Mouse (Mus musculus) lung, postnatal 0 days (tissue): ENCODE measurements around the gene Hydin. TPM values are rescaled to one million over a fixed set of nuclear protein-coding genes. Genes with fewer than 3 reads are reported as not detected.

Experiments used
- ATAC-seq: fragments of 200-750 bp; cut with Nextera tagmentation; 2 replicates; pipeline ENCODE4 v1.8.0; 2017; ENCODE audit warnings: moderate library complexity
- DNase-seq: peaks from one replicate; pipeline ENCODE4 v3.0.0-alpha.2; 2016; ENCODE audit warnings: low spot score
- H3K27ac ChIP-seq: fragments of 300-500 bp; sonication (generic); 2 replicates; pipeline ENCODE4 v1.5.1; 2014; ENCODE audit warnings: antibody characterized with exemption, mild to moderate bottlenecking, low read length, mixed read lengths
- H3K27me3 ChIP-seq: fragments of 300-500 bp; sonication (generic); replicated peaks from 2 replicates; pipeline ENCODE4 v1.6.1; 2014; ENCODE audit warnings: low read length, mixed read lengths; ENCODE audit not compliant: insufficient read depth
- H3K36me3 ChIP-seq: fragments of 300-500 bp; sonication (generic); 2 replicates; pipeline ENCODE4 v1.6.1; 2014; ENCODE audit warnings: low read length, mixed read lengths; ENCODE audit not compliant: insufficient read depth
- H3K4me1 ChIP-seq: fragments of 300-500 bp; sonication (generic); 2 replicates; pipeline ENCODE4 v1.6.1; 2014; ENCODE audit warnings: antibody characterized with exemption, low read depth, low read length, mixed read lengths; ENCODE audit not compliant: insufficient read depth
- H3K4me2 ChIP-seq: fragments of 300-500 bp; sonication (generic); replicated peaks from 2 replicates; pipeline ENCODE4 v1.6.1; 2014; ENCODE audit warnings: low read depth, mild to moderate bottlenecking, low read length, moderate library complexity, mixed read lengths
- H3K4me3 ChIP-seq: fragments of 300-500 bp; sonication (generic); 2 replicates; pipeline ENCODE4 v1.5.1; 2014; ENCODE audit warnings: low read depth, low read length
- H3K9ac ChIP-seq: fragments of 300-500 bp; sonication (generic); replicated peaks from 2 replicates; pipeline ENCODE4 v1.6.1; 2014; ENCODE audit warnings: low read depth, mild to moderate bottlenecking
- H3K9me3 ChIP-seq: fragments of 300-500 bp; sonication (generic); 2 replicates; pipeline ENCODE4 v1.6.1; 2016; ENCODE audit warnings: low read length, mixed read lengths
- CTCF ChIP-seq: IDR thresholded peaks from 2 replicates; pipeline ENCODE4 v1.5.1; 2016; ENCODE audit warnings: antibody characterized with exemption, mild to moderate bottlenecking
- EP300 ChIP-seq: IDR thresholded peaks from 2 replicates; pipeline ENCODE4 v1.6.1; 2016; ENCODE audit warnings: antibody characterized with exemption, mild to moderate bottlenecking, control low read depth
- WGBS: fragments of 180-500 bp; shearing (Covaris S2); extraction: QIAGEN DNeasy Blood & Tissue Kit; methylation state at CpG from one replicate; pipeline ENCODE4 v1.1.7; 2014; 5-methylcytosine and 5-hydroxymethylcytosine counted together
- polyA plus RNA-seq: library from polyadenylated mRNA; unstranded; fragments of >200 nt; fragmentation: Nextera tagmentation; extraction: Ambion mirVana; gene quantifications from 2 replicates; pipeline ENCODE4 v1.2.1, GENCODE M21; 2015

The Hydin gene
- polyA plus RNA-seq, 1 experiment from 2014 or later = 0.97 TPM

DNA sequence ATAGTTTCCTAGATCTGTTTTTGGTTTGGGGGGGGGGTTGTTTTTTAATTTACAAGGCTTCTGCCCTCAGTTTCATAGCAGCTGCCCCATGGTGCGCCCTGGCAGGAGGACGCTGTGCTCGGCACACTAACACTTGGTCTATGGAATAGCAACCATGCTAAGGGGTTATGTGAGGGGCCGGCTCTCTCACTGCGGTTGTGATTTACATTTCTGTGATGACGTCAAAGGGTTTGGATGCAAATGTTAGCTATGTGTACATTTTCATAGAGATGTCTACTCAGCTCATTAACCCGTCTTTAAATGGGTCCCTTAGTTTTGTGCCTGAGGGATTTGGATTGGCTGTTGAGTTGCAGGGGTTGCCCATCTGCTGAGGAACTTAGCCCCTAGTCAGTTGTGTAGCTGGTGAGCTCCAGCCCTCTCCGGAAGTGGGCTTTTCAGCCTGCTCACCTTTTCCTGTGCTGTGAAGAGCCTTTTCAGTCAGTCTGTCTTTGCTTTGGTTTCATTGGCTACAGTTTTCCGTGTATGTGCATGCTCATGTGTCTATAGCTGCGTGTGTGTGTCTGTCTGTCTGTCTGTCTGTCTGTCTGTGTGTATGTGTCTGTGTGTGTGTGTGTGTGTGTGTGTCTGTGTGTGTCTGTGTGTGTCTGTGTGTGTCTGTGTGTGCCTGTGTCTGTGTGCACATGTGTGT is 197.1 kb downstream of the Hydin start:
- no peak overlapping the region for H3K4me2 ChIP-seq
- no peak overlapping the region for H3K27ac ChIP-seq
- no peaks in the 10 kb centered on the region for H3K9me3 ChIP-seq
- no peaks in the 10 kb centered on the region for H3K36me3 ChIP-seq
- no peak for ATAC-seq
- H3K4me3 ChIP-seq = no peak overlapping the region
- H3K9ac ChIP-seq = no peak overlapping the region
- 80% methylated on average over 10 of the region's 10 CpGs for WGBS
- no peaks in the 10 kb centered on the region for H3K27me3 ChIP-seq
- no peak for DNase-seq
- TF ChIP-seq EP300 = no peak
- no peak for TF ChIP-seq CTCF
- no peaks in the 10 kb centered on the region for H3K4me1 ChIP-seq

DNA sequence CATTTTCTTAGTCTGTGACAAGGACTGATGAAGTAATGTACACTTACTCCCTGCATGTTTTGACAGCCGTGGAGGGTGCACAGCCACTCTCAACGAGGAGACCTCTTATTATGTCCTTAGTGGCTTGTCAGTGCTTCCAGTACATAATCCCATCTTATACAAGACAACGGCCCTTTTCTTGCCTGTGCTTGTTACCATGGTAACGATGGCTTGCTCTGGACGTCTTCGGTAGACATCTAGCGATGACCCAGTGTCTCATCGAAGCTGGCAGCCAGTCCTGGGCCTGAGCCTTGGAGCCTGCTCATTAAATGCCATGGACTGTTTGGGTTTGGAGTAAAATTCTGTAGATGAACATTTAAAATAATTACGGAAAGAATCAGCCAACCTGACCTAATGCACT is 198.8 kb downstream of the Hydin start:
- Histone ChIP-seq H3K4me3 (no peak overlapping the region), H3K36me3 (no peaks in the 10 kb centered on the region), H3K9ac (no peak overlapping the region), H3K4me1 (no peaks in the 10 kb centered on the region), H3K27ac (no peak overlapping the region), H3K27me3 (no peaks in the 10 kb centered on the region), H3K4me2 (no peak overlapping the region), H3K9me3 (no peaks in the 10 kb centered on the region)
- DNase-seq (no peak), ATAC-seq (no peak)
- TF ChIP-seq CTCF = no peak
- TF ChIP-seq EP300 = no peak
- WGBS = 65% methylated on average over 9 of the region's 9 CpGs

DNA sequence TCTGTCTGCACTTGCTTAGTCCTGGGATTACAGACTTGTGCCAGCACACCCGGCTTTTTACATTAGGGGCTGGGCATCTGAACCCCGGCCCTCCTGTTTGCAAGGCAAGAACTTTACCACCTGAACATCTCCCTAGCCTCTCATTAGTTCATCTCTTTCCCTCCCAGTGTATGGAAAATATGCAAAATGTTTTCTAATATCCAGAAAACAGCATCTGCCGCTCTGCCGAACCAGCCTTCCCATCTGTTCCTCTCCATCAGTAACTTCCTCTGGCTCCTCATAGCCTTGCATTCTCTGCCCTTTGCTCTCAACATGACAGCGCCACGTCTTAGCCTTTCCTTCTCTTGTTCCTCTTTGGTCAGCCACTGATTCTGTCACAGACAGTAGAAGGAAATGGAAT is 210.5 kb downstream of the Hydin start:
- WGBS = 70% methylated on average over 6 of the region's 6 CpGs
- H3K27ac ChIP-seq = no peak overlapping the region
- no peak overlapping the region for H3K4me2 ChIP-seq
- TF ChIP-seq EP300 (no peak), CTCF (no peak)
- H3K36me3 ChIP-seq = no peaks in the 10 kb centered on the region
- H3K9me3 ChIP-seq = no peaks in the 10 kb centered on the region
- H3K4me1 ChIP-seq = no peaks in the 10 kb centered on the region
- no peak overlapping the region for H3K9ac ChIP-seq
- ATAC-seq (no peak), DNase-seq (no peak)
- H3K27me3 ChIP-seq = no peaks in the 10 kb centered on the region
- H3K4me3 ChIP-seq = no peak overlapping the region

DNA sequence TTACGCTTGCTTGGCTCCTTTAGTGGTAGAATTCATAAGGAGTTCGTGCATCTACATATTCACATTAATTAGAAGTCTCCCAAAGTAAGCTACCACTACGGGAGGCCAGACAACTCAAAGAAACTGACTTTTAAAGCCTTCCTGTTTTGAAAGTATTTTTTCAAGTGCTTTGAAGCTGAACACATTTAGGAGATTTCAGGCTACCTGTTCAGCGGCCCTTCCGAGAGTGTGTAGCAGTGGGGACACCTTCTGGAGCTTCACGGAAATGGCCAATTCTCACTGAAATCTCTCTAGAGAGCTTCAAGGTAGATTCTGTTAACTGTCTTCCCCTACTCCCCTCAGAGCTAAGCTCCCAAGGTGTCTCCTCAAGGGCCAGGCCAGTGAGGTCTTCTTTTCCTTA is 211.8 kb downstream of the Hydin start:
- Histone ChIP-seq H3K36me3 (no peaks in the 10 kb centered on the region), H3K4me1 (no peaks in the 10 kb centered on the region), H3K27me3 (no peaks in the 10 kb centered on the region), H3K9me3 (no peaks in the 10 kb centered on the region), H3K27ac (no peak overlapping the region), H3K4me2 (no peak overlapping the region), H3K4me3 (no peak overlapping the region), H3K9ac (no peak overlapping the region)
- 39% methylated on average over 6 of the region's 6 CpGs for WGBS
- no peak for TF ChIP-seq EP300
- TF ChIP-seq CTCF = peak; percentile 67
- peak; percentile 36 for DNase-seq
- ATAC-seq = no peak

DNA sequence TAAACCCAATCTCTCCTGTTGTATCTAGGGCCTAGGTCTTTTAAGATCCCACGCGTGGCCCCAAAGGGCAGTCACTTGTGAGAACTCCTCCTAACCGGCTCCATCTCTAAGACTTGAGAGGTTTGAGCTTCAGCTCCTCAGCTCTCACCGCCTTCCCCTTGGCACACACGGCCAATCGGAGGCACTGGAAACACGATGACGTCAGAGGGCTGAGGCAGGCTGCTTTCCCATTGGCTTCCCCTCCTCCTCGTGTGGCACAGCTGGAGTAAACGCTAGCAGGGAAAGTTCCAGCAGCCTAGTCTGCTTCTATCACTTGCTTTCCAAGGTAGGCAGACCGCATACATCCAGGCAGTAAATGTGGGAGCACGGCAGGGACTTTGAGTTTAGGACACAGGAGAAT is 212.6 kb downstream of the Hydin start:
- TF ChIP-seq EP300 (no peak), CTCF (no peak)
- no peak overlapping the region for H3K9ac ChIP-seq

DNA sequence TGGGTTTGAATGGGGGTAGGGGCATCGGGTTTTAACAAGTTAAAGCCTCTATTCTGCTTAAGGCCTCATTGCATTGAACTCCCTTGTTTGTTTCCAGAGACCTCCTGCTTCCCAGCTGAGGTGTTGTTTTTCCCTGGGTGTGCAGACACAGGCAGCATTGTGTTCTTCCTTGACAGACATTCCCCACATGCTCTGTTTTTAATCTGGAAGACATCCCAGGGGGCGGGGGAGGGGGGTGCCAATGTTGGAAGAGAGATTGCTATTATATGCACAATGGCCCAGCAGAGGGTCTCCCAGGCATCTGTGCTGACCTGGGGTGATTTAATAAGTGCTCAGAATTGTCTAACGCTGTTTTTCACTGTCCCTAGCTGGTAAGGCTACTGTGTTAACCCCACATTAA is 215.5 kb downstream of the Hydin start:
- no peak for ATAC-seq
- TF ChIP-seq CTCF (no peak), EP300 (no peak)
- 22% methylated on average over 3 of the region's 3 CpGs for whole genome bisulfite sequencing

More for the DNA sequence above, 212.6 kb downstream of the Hydin start:
- Histone ChIP-seq H3K4me1 (no peaks in the 10 kb centered on the region), H3K36me3 (no peaks in the 10 kb centered on the region), H3K4me3 (no peak overlapping the region), H3K27ac (no peak overlapping the region), H3K27me3 (no peaks in the 10 kb centered on the region), H3K4me2 (no peak overlapping the region), H3K9me3 (no peaks in the 10 kb centered on the region)
- ATAC-seq = no peak
- DNase-seq = peak; percentile 12
- whole genome bisulfite sequencing = 56% methylated on average over 12 of the region's 12 CpGs

DNA sequence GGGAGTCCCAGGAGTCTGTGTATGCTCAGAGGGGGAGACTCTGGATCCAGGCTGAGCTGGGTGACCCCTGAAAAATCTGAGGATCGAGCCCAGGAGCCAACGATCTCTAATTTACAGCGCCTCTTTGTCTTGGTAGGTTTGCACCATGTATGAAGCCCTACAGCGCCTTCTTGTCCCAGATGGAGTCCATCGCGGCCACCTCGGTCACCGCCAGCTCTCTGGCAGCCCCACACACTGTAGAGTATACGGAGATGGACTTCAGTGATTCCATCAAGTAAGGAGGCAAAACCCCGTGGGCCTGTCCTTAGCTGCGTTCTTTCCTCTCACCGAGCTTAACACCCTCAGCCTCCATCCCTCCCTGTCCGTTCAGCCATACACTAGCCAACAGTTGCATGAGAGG is 218.5 kb downstream of the Hydin start:
- ATAC-seq = no peak
- no peaks in the 10 kb centered on the region for H3K9me3 ChIP-seq
- WGBS = 75% methylated on average over 13 of the region's 13 CpGs
- H3K36me3 ChIP-seq = no peaks in the 10 kb centered on the region
- no peaks in the 10 kb centered on the region for H3K27me3 ChIP-seq
- H3K4me3 ChIP-seq = no peak overlapping the region
- no peak overlapping the region for H3K27ac ChIP-seq
- no peaks in the 10 kb centered on the region for H3K4me1 ChIP-seq
- H3K4me2 ChIP-seq = no peak overlapping the region
- TF ChIP-seq CTCF = no peak
- no peak for TF ChIP-seq EP300
- no peak for DNase-seq
- no peak overlapping the region for H3K9ac ChIP-seq

More for the DNA sequence above, 215.5 kb downstream of the Hydin start:
- no peak for DNase-seq
- no peaks in the 10 kb centered on the region for H3K36me3 ChIP-seq
- no peak overlapping the region for H3K9ac ChIP-seq
- no peak overlapping the region for H3K4me2 ChIP-seq
- H3K9me3 ChIP-seq = no peaks in the 10 kb centered on the region
- no peaks in the 10 kb centered on the region for H3K4me1 ChIP-seq
- no peak overlapping the region for H3K27ac ChIP-seq
- no peak overlapping the region for H3K4me3 ChIP-seq
- H3K27me3 ChIP-seq = no peaks in the 10 kb centered on the region
